Mouse (Mus musculus): ENCODE measurements around the gene Gm4353.

Gm4353 gene

DNA sequence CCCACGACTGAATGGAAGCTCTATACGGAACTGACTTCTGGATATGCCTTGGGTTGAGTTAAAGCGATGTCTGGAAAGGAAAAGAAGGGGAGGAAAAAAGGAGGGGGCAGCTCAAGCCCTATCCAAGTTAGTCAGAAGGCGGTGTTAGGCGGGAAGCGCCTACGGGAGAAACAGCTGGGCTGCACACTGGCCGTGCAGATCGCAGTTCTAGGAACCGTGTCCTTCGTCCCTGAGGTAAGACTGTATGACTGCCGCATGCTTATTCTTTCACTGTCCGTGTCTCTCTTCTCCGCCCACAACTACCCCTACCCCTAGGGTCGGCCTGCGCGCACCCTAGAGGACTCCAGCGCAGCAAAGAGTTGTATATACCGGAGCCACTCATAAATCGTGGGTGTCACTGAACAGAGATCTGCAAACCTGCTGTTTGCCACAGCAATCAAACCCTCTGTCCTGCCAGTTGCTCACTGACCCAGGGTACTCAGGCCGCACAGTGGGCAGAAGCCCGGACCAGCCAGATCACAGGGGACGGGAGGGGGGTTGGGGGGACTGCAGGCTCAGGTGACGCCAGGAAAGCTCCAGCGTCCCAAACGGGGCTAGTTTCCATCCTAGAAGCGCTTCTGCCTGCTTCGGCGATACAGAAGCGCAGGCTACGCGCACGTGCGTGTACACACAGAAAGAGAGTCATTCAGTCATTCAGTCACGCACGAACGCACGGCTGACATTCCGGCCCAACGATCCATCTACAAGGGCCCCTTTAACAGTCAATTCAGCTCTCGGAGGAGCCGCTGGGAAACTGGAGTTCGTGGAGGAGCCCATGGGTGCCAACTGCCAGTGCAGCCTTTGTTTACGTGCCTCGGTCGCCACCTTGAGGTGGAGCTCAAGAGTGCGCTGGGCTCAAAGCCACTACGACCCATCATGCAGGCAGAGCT is 44.6 kb downstream of the Gm4353 start:
- DNase-seq, result peak; percentile 93 to 94

- peak; percentile 18 to 25 for DNase-seq
These were observed 45.3 kb downstream of the Gm4353 start, which contains the start of gene 1110004F10Rik for GRCm38 (mm10) chr7:116039196-116039537. Gene 1110004F10Rik (plus strand): TSS chr7:116039397.

GRCm38 (mm10) chr7:116038511-116038910 is 45.9 kb downstream of the Gm4353 start, which contains the start of gene Sox6:
Gene Sox6 (minus strand): TSS chr7:116038796.
- peak; percentile 28 to 30 for DNase-seq

DNA sequence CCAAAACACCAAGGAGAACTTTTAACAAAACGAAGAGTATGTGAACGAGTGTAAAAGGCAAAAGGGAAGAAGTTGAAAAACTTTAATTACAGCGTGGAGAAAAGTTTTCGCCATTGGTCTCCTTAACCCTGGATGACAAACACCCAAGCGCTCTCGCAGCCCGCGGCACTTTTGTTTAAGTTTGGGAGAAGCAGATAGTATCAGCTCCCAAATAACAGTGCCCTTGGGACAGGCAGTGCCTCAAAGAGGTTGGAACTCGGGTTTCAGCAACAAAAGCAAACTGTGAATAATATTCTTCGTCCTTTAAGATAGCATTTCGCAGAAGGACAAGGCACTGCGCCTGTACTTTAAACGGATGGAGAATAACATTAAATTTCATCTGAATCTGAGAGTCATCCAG is 46.4 kb downstream of the Gm4353 start:
- no peak for DNase-seq

DNA sequence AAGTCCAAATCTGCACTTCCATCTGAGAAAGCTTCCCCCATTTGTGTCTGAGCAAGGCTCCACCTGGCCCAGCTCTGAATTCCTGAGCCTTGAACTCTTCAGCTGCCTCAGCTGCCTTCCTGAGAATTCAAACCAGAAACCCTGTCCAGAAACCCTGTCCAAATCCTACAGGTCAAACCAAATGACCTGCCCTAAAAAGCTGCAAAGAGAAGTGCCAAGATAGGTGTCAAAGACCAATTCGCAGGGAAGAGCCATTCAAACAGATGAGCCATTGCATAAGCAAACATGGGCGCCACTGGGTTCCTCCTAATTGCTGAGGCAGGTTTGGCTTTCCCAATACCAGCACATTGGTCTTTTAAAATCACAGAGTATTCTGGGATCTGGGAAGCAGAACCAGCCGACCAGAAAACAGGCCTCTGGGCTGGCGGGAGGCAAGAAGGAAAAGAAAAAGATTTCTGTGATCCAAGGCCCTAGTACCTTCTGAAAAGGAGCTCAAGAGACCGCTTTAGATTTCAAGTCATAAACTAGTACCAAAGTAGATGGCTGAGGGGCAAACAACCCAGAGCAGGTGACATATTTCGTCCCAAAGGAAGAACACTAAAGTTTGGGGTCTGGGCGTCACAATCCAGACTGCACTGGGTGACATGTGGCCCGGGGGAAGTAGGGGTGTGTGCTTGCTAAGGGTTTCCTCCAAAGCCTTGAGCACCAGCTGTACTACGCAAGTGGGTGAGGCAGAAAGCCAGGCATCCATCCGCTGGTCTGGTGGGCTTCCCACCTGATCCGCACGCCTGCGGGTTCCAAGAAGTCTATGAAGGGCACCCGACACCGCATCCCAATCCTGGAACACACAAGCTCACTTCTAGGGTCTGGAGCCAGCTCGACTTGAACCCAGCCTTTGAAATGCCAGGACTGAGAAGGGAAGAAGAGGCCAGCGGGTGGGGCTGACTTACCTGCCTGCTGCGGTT is 47.6 kb downstream of the Gm4353 start:
- no peak for DNase-seq

DNA sequence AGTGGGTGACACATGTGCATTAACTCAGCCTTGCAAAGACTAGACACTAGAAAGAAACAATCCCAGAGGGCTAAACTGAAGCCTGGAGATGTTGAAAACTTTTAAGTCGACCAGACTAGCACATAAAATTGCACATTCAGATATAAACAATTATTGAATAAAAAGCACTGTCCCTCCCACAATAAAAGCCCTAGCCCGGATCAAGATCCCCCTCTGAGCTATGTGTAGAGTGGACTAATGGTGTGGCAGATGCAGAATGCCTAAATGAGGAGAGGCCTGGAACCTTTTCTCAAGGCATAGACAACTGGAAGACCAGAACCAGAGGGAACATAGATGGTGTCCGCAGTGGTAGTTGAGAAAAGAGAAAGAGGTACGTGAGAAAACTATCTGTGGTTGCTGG is 48.9 kb downstream of the Gm4353 start:
- no peak for DNase-seq

- peak; percentile 68 to 79 for DNase-seq
These were observed 50.1 kb downstream of the Gm4353 start for GRCm38 (mm10) chr7:116034282-116034758.

- peak; percentile 65 to 69 for DNase-seq
These were observed 50.8 kb downstream of the Gm4353 start for GRCm38 (mm10) chr7:116033371-116034241.

All from cerebellum, postnatal 10 days (tissue).